Mouse (Mus musculus) ES-CJ7 (cell line): Measurements from ENCODE around the gene Camp.
A peak's percentile ranks its signal among the peaks of the same experiment; 100 is the strongest.

Experiments used
- DNase-seq: peaks from one replicate; pipeline ENCODE4 v3.0.0; 2011; ENCODE audit warnings: low read depth, low spot score

Gene Camp

GRCm38 (mm10) chr9:109849312-109849758, at the start of gene Camp:
Gene Camp (minus strand): TSS chr9:109849617.
- no peak for DNase-seq

GRCm38 (mm10) chr9:109898027-109898426, 48.6 kb upstream of the Camp start:
- DNase-seq, result no peak

GRCm38 (mm10) chr9:109896253-109897150, 47.1 kb upstream of the Camp start:
- no peak for DNase-seq

GRCm38 (mm10) chr9:109895593-109895992, 46.2 kb upstream of the Camp start:
- no peak for DNase-seq

- DNase-seq, result peak; percentile 90
Measured at GRCm38 (mm10) chr9:109894413-109895090, 45.1 kb upstream of the Camp start.

- DNase-seq, result peak; percentile 91
Measured at GRCm38 (mm10) chr9:109892651-109893250, 43.3 kb upstream of the Camp start.

- no peak for DNase-seq
Measured at GRCm38 (mm10) chr9:109891501-109891900, 42.1 kb upstream of the Camp start.

GRCm38 (mm10) chr9:109887321-109887720, 37.9 kb upstream of the Camp start:
- no peak for DNase-seq

GRCm38 (mm10) chr9:109886259-109886658, 36.8 kb upstream of the Camp start:
- DNase-seq, result no peak

- no peak for DNase-seq
Measured at GRCm38 (mm10) chr9:109879305-109879704, 29.9 kb upstream of the Camp start.

GRCm38 (mm10) chr9:109877666-109878065, 28.2 kb upstream of the Camp start:
- DNase-seq, result peak; percentile 58

GRCm38 (mm10) chr9:109876756-109877155, 27.3 kb upstream of the Camp start:
- no peak for DNase-seq

- no peak for DNase-seq
Measured at GRCm38 (mm10) chr9:109875695-109876601, 26.5 kb upstream of the Camp start.

GRCm38 (mm10) chr9:109874797-109875691, 25.6 kb upstream of the Camp start, which contains the start of gene Cdc25a:
Gene Cdc25a (plus strand): TSS chr9:109875579.
- peak; percentile 100 for DNase-seq

GRCm38 (mm10) chr9:109870983-109871572, 21.7 kb upstream of the Camp start:
- peak; percentile 42 for DNase-seq

GRCm38 (mm10) chr9:109866218-109866617, 16.8 kb upstream of the Camp start:
- no peak for DNase-seq

- DNase-seq, result no peak
Measured at GRCm38 (mm10) chr9:109863085-109863484, 13.7 kb upstream of the Camp start.

- peak; percentile 83 for DNase-seq
Measured at GRCm38 (mm10) chr9:109862397-109863044, 13.1 kb upstream of the Camp start.

GRCm38 (mm10) chr9:109855947-109856346, 6.5 kb upstream of the Camp start:
- no peak for DNase-seq
